Mouse (Mus musculus) embryonic facial prominence, embryonic 10.5 days (tissue): ENCODE measurements around the gene Usp8. TPM values are rescaled to one million over a fixed set of nuclear protein-coding genes. Genes with fewer than 3 reads are reported as not detected.

Experiments
- DNase-seq: peaks from one replicate; pipeline ENCODE4 v3.0.0-alpha.2; 2017; ENCODE audit warnings: low spot score
- H3K27ac ChIP-seq: fragments of 300-500 bp; sonication (generic); replicated peaks from 2 replicates; pipeline ENCODE4 v1.5.1; 2016; ENCODE audit warnings: mild to moderate bottlenecking
- H3K27me3 ChIP-seq: fragments of 300-500 bp; sonication (generic); replicated peaks from 2 replicates; pipeline ENCODE4 v1.6.1; 2016; ENCODE audit warnings: low read depth, mild to moderate bottlenecking; ENCODE audit not compliant: poor library complexity, severe bottlenecking
- H3K36me3 ChIP-seq: fragments of 300-500 bp; sonication (generic); replicated peaks from 2 replicates; pipeline ENCODE4 v1.6.1; 2016; ENCODE audit warnings: mild to moderate bottlenecking, moderate library complexity
- H3K4me1 ChIP-seq: fragments of 300-500 bp; sonication (generic); 2 replicates; pipeline ENCODE4 v1.6.1; 2016
- H3K4me3 ChIP-seq: fragments of 300-500 bp; sonication (generic); 2 replicates; pipeline ENCODE4 v1.5.1; 2016; ENCODE audit warnings: mild to moderate bottlenecking, moderate library complexity
- H3K9me3 ChIP-seq: fragments of 300-500 bp; sonication (generic); 2 replicates; pipeline ENCODE4 v1.6.1; 2016; ENCODE audit warnings: mild to moderate bottlenecking
- WGBS: fragments of 180-500 bp; shearing (Covaris S2); methylation state at CpG from one replicate; pipeline ENCODE4 v1.1.7; 2016; 5-methylcytosine and 5-hydroxymethylcytosine counted together
- polyA plus RNA-seq: library from polyadenylated mRNA; unstranded; fragments of >200 nt; fragmentation: Nextera tagmentation; extraction: Ambion mirVana; gene quantifications from 2 replicates; pipeline ENCODE4 v1.2.1, GENCODE M21; 2016

Gene Usp8
- polyA plus RNA-seq, 1 experiment from 2014 or later = 44.0 TPM

DNA sequence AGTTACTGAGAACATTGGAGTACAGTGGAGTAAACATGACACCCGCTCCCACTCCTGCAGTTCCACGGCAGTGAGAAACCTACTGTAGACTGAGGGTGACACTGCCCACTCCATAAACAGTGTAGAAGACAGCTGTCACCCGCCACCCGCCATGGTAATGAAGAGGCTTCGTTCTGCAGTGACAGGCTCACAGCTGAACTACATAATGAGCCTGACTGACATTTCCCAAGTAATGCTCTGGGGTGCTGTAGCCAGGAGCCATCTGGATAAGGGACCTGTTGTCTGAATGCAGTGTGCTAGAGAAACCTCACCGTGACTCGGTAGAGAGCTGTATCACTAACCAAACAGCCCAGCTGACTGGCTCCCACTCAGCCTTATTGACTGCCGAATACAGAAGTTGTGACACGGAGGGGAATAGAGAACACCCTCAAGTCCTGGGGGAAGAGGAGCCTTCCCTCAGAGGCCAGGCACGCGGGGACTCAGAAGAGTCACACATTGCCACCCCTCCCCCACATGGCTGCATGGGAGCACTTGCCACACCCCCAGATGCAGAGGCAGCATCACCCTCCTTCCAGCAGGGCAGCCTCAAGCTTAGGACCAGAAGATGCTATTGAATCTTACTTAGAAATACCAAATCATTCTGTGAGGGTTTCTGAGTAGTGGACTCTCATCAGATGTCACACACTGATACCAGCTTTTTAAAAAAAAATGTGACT lies 58.9 kb downstream of the Usp8 start:
- Histone ChIP-seq H3K4me1 (peaks cover 5% of the 10 kb centered on the region; the same call in 1 of the 2 replicates), H3K27me3 (no peaks in the 10 kb centered on the region), H3K9me3 (no peaks in the 10 kb centered on the region), H3K36me3 (peaks cover 40% of the 10 kb centered on the region), H3K27ac (no peak overlapping the region), H3K4me3 (no peak overlapping the region)
- no peak for DNase-seq
- WGBS = 56% methylated on average over 11 of the region's 11 CpGs

DNA sequence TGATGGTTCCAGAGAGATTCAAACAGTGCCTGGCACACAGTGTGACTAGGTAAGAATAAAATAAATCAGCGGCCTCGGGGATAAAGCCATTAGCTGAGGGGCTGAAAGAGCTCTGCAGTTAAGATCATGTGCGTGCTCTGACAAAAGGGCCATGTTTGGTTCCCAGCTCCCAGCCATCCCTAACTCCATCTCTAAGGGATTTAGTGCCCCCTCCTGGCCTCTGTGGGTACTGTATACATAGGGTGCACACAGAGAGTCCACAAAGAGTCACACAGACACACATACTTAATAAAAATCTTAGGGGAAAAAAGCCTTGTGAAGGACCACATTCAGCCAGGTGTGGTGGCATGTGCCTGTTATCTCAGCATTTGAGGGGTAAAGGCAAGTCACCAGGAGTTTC lies 60.5 kb downstream of the Usp8 start:
- H3K9me3 ChIP-seq = no peaks in the 10 kb centered on the region
- WGBS = 94% methylated on average over 3 of the region's 3 CpGs
- peaks cover 24% of the 10 kb centered on the region for H3K36me3 ChIP-seq
- H3K27ac ChIP-seq = no peak overlapping the region
- H3K27me3 ChIP-seq = no peaks in the 10 kb centered on the region
- peaks cover 5% of the 10 kb centered on the region; the same call in 1 of the 2 replicates for H3K4me1 ChIP-seq
- H3K4me3 ChIP-seq = no peak overlapping the region
- DNase-seq = no peak

DNA sequence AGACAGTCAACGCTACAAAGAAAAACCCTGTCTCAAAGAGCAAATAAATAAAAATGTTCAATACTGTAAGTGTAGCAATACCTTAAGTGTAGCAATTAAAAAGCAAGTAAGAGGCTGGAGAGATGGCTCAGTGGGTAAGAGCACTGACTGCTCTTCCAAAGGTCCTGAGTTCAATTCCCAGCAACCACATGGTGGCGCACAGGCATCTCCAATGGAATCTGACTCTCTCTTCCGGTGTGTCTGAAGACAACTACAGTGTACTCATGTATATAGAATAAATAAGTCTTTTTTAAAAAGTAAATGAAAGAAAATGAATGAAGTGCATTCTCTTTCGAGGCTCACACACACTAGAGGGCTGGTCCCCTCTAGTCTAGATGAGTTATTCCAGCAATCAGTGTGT lies 61.1 kb downstream of the Usp8 start:
- no peak overlapping the region for H3K27ac ChIP-seq
- peaks cover 18% of the 10 kb centered on the region for H3K36me3 ChIP-seq
- 83% methylated on average over 4 of the region's 4 CpGs for WGBS
- no peaks in the 10 kb centered on the region for H3K27me3 ChIP-seq
- no peak overlapping the region for H3K4me3 ChIP-seq
- H3K9me3 ChIP-seq = no peaks in the 10 kb centered on the region
- peaks cover 5% of the 10 kb centered on the region; the same call in 1 of the 2 replicates for H3K4me1 ChIP-seq
- DNase-seq = no peak

DNA sequence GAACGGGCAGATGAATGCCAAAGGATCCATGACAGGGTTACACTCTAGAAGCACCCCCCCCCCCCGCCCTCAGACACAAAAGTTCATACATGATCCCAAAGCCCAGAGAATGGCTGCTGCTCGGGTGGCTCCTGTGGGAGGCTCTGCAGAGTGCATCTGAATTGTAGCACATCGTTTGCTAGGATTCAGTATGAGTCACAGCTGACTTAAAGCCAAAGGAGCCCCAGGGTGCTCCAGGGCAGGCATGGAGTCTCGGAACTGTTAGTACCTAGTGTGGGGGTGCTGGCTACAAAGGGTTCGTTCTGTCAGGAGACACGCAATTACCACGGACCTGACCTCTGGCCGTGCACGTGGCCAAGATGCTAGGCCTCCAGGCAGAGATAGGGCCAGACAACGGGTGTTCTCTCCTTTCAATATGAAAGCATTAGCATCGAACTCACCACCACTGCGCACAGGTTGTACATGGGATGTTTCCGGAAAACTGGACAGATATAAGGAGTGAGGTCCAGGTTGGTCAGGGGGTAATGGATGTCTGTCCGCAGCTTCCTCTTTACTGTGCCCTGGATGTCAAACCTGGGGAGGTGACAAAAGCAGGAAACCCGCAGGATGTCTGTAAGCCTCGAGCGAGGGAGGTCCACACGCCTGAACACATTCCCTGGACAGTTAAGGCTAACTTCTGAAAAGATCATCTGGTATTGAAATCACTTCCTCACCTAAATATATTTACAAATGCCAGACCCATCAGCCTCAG lies 62.5 kb downstream of the Usp8 start:
- Histone ChIP-seq H3K4me3 (no peak overlapping the region), H3K9me3 (no peaks in the 10 kb centered on the region), H3K36me3 (peaks cover 5% of the 10 kb centered on the region), H3K4me1 (peaks cover 5% of the 10 kb centered on the region; the same call in 1 of the 2 replicates), H3K27me3 (no peaks in the 10 kb centered on the region), H3K27ac (no peak overlapping the region)
- WGBS = 79% methylated on average over 19 of the region's 19 CpGs
- no peak for DNase-seq

DNA sequence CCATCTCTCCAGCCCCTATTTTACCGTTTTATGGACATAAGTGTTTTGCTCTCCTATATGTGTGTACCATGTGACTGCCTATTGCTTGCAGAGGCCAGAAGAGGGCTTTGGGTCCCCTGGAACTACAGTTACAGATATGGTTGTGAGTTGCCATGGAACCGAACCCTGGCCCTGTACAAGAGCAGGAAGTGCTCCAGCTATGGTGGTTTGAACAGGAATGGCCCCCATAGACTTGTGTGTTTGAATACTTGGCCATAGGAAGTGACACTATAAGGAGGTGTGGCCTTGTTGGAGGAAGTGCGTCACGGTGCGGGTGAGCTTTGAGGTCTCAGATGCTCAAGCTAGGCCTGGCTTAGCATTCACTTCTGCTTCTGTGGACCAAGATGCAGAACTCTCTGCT lies 65.1 kb downstream of the Usp8 start:
- Histone ChIP-seq H3K4me3 (no peak overlapping the region), H3K27me3 (no peaks in the 10 kb centered on the region), H3K27ac (no peak overlapping the region), H3K9me3 (no peaks in the 10 kb centered on the region), H3K36me3 (no peaks in the 10 kb centered on the region), H3K4me1 (no peaks in the 10 kb centered on the region)
- DNase-seq = no peak
- 91% methylated on average over 5 of the region's 5 CpGs for WGBS

DNA sequence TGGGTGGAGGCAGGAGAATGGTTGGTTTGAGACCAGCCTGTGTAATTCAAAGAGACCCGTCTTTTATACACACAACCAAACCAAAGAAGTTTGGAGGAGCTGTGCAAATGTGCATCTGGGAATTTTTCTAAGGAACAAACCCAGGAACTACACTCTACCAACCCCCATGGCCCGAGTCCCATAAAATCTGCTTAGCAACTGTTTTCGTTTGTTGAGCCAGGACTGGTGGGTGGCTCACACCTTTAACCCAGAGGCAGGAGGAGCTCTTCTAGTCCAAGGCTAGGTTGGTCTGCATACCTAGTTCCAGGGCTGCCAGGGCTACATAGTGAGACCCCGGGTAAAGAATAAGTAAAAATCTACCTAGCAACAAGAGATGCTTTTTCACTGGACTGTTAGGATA lies 68.8 kb downstream of the Usp8 start:
- WGBS = 78% methylated on average over 4 of the region's 4 CpGs
- Histone ChIP-seq H3K4me1 (no peaks in the 10 kb centered on the region), H3K9me3 (no peaks in the 10 kb centered on the region)

DNA sequence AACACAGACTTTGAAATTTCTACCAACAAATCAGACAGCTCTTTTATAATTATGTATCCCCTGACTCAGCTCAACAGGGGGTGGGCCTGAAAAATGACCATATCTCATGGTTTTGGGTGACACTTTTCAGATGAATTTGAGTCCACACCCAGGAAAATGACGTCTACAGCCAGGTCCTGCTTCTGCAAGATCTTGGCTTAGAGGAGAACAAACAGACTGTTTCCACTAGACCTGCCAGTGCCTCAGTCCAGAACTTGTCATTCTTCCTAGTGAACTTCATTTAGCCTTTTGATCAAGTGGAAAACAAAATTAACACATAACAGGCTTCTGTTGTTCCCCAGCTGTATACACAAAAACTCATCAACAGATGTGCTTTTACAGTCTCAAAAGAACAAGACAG lies 69.3 kb downstream of the Usp8 start:
- H3K9me3 ChIP-seq = no peaks in the 10 kb centered on the region
- no peak for DNase-seq
- 63% methylated on average over 1 of the region's 1 CpGs for WGBS

More for the DNA sequence above, 68.8 kb downstream of the Usp8 start:
- H3K36me3 ChIP-seq = no peaks in the 10 kb centered on the region
- H3K4me3 ChIP-seq = no peak overlapping the region
- no peak for DNase-seq
- H3K27ac ChIP-seq = no peak overlapping the region
- H3K27me3 ChIP-seq = no peaks in the 10 kb centered on the region

DNA sequence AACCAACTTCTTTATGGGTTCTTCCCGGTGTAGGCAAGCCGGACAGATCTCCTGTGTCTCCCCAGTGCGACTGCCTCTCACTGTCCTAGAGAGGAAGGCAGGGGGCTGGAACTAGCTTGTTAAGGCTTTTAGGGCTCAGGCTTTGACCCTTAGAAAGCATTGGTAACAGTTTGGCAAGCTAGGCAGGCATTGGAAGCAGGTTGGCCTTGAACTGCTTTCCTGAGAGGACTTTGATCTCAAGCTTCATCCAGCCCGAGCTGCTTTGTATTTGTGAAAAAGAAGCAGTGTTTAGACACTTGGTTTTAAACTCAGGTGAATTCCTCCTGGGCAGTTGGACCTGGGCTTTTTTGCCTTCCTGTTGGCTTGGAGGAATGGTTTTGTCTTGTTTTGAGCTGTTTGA lies 71.7 kb downstream of the Usp8 start:
- no peak overlapping the region for H3K4me3 ChIP-seq
- 83% methylated on average over 4 of the region's 4 CpGs for WGBS
- no peaks in the 10 kb centered on the region for H3K4me1 ChIP-seq
- no peaks in the 10 kb centered on the region for H3K9me3 ChIP-seq
- no peaks in the 10 kb centered on the region for H3K36me3 ChIP-seq
- no peak for DNase-seq
- H3K27ac ChIP-seq = no peak overlapping the region
- no peaks in the 10 kb centered on the region for H3K27me3 ChIP-seq

More for the DNA sequence above, 69.3 kb downstream of the Usp8 start:
- Histone ChIP-seq H3K27ac (no peak overlapping the region), H3K36me3 (no peaks in the 10 kb centered on the region), H3K4me3 (no peak overlapping the region), H3K27me3 (no peaks in the 10 kb centered on the region), H3K4me1 (no peaks in the 10 kb centered on the region)

DNA sequence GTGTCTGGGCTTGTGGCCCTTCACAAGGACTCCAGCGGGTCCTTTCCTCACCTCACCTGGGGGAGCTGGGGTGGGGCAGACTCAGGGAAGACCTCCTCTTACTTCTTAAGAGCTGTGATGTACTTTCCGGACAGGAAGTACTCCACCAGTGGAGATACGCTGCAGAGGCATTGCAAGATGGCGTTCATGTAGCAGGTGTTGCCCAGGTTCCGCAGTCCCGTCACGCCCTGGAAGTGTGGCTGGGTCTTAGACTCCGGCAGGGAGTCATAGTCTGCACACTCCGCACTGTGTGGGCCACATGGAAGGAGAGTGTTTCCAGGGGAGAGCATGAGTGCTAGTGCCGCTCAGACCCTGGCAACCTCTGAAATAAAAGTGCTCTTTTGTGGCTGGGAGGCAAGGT lies 73.2 kb downstream of the Usp8 start:
- Histone ChIP-seq H3K4me3 (no peak overlapping the region), H3K27ac (no peak overlapping the region), H3K4me1 (no peaks in the 10 kb centered on the region), H3K27me3 (no peaks in the 10 kb centered on the region), H3K9me3 (no peaks in the 10 kb centered on the region), H3K36me3 (no peaks in the 10 kb centered on the region)
- no peak for DNase-seq
- WGBS = 88% methylated on average over 10 of the region's 10 CpGs

DNA sequence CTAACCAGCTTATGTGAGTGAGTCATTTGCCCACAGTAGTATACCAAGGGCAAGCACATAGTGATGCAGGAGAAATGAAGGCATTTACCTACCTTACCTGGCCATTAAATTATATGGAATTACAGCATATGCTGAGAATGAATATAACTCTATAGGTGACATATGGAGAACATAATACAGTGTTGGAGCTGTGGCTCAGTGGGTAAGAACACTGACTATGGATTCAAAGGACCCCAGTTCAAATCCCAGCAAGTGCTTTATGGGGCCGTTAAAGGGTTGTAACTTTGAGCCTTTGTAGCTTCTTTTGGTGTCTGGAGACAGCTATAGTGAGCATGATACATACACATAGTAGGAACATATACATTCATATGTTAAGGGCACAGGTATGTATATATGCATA lies 74.3 kb downstream of the Usp8 start:
- Histone ChIP-seq H3K4me3 (no peak overlapping the region), H3K36me3 (no peaks in the 10 kb centered on the region), H3K27ac (no peak overlapping the region), H3K9me3 (no peaks in the 10 kb centered on the region), H3K27me3 (no peaks in the 10 kb centered on the region), H3K4me1 (no peaks in the 10 kb centered on the region)
- 95% methylated on average over 1 of the region's 1 CpGs for WGBS
- no peak for DNase-seq

DNA sequence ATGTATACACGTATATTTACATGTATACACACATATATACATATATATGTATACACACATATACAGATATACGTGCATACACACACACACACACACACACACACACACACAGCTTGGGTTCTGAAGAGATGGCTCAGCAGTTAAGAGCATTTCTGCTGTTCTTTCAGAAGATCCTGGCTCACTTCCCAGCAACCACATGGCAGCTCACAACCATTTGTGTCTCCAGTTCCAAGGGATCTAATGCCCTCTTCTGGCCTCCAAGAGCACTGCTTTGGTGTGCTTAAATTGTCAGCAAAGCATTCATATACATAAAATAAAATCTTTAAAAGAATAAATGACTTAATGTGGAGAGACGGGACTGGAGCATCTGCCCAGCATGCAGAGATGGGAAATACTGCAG lies 75.3 kb downstream of the Usp8 start:
- no peak for DNase-seq
- H3K4me3 ChIP-seq = no peak overlapping the region
- no peaks in the 10 kb centered on the region for H3K36me3 ChIP-seq
- H3K27ac ChIP-seq = no peak overlapping the region
- H3K27me3 ChIP-seq = no peaks in the 10 kb centered on the region
- 87% methylated on average over 3 of the region's 3 CpGs for WGBS
- H3K9me3 ChIP-seq = no peaks in the 10 kb centered on the region
- H3K4me1 ChIP-seq = no peaks in the 10 kb centered on the region

DNA sequence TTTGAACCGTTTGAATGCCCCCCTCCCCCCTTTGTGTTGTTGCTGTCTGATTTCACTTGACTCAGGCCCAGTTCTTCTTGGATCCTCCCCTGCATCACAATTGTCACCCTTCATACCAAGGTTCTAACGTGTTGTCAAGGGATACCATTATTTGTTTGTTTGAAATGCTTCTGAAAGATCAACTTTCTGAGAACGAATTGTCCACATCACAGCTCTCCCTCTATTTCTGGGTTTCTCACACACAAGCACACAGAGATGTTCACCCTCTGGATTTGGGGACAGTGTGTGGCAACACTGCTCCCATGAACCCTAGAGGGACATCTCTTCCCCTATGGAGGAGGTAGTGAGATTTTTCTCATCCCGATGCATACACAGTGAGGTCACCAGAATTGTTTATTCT lies 76.2 kb downstream of the Usp8 start, which contains the start of gene Usp50:
TSS of gene Usp50 (minus strand) at position 101 of the 400 bp plus-strand sequence.
- no peak within 1 kb of the TSS for H3K27ac ChIP-seq
- H3K9me3 ChIP-seq = no peaks in the 10 kb centered on the region
- DNase-seq = no peak
- WGBS = 71% methylated on average over 4 of the region's 4 CpGs
- H3K4me3 ChIP-seq = no peak within 1 kb of the TSS
- H3K4me1 ChIP-seq = peaks cover 7% of the 10 kb centered on the region
- H3K36me3 ChIP-seq = no peaks in the 10 kb centered on the region; the same call in 1 of the 2 replicates
- no peaks in the 10 kb centered on the region for H3K27me3 ChIP-seq
